Mouse (Mus musculus) T-helper 17 cell (primary cell): ENCODE measurements around the gene Cdk4.

ENCODE experiments used
- in situ Hi-C, 2 experiments: fragments of 300-600 bp; cut with MboI, MseI; formaldehyde crosslinking; loops; 1 replicate in 1 of 2; 2 replicates in 1 of 2; pipeline ENCODE4 v1.15.1; 2025; ENCODE audit warnings: high pct_unique_total_duplicates in 2 of 2

Gene Cdk4

DNA sequence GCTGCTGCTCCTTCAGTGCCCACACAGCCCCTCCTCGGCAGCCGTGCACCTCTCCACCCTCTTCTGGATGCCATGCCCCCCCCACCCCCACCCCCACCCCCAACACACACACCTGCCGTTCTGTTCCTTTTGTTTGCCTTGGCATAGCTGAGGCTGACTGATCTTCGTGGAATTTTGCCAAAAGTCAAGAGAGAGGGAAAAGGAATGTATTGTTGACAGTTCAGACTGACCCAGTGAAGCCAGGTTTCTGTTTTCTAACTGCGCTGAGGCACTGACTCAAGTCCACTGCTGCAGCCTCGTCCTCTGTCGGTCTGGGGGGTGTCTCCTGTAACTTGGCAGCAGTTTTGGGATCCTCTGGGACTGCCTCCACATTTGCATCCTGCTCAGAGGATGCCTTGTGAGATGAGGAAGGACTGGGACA, 31.1 kb downstream of the Cdk4 start:
- in situ Hi-C loops = no loop called here

DNA sequence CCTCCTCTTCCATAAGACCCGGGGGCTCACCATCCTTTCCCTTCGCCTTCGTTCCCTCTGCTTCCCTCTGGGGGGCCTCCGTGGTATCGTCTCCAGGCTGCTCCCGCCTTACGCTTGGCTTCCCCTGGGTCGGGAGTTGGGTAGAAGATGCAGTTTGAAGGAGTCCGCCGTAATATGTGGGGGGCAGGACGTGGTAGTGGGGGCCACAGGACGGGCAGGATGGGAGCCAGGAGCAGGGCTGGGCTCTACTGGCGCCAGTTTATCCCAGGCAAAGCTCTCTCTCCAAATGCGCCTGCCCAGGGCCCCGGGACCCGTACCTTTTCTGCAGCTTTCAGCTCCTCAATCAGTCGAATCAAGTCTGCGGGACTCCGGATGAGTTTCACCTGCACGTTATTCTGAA, 35.2 kb downstream of the Cdk4 start:
- in situ Hi-C loops = no loop called here

GRCm38 (mm10) chr10:127099191-127099590, 35.9 kb downstream of the Cdk4 start:
- in situ Hi-C loops = no loop called here

- in situ Hi-C loops = no loop called here
Observed at GRCm38 (mm10) chr10:127099868-127100267, 36.5 kb downstream of the Cdk4 start.

DNA sequence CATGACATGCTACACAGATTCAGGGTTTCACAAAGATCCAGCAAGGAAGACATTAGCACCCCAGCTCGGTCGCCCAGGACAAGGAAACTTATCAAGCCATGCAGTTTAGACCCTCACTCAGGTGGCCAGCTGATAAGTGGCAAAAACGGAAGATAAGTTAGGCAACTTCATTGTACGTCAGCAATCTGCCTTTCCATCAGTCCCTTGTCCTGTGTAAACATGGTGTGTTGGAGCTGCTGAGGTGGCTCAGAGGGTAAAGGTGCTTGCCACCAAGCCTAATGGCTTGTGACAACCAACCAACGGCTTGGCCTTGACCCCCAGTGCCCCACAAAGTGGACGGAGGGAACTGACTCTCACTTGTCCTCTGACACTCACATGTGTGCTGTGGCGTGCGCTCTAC, 37.1 kb downstream of the Cdk4 start:
- in situ Hi-C loops = no loop called here

GRCm38 (mm10) chr10:127101151-127101550, 37.8 kb downstream of the Cdk4 start:
- in situ Hi-C loops = no loop called here

- in situ Hi-C loops = no loop called here
Observed at GRCm38 (mm10) chr10:127103631-127104030, 40.3 kb downstream of the Cdk4 start.

GRCm38 (mm10) chr10:127107563-127108261, 44.4 kb downstream of the Cdk4 start:
- in situ Hi-C loops = no loop called here

DNA sequence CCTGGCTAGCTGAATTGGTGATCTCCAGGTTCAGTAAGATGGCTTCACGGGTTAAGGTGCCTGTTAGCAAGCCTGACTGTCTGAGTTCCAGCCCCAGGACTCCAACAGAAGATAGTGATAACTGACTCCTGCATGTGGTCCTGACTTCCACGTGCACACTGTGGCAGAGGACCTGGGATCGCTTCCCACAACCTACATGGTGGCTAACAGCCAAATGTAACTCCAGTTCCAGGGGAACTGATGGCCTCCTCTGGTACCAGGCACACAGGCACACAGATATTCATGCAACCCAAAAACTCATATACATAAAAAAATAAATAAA, 44.9 kb downstream of the Cdk4 start:
- in situ Hi-C loops = no loop called here

DNA sequence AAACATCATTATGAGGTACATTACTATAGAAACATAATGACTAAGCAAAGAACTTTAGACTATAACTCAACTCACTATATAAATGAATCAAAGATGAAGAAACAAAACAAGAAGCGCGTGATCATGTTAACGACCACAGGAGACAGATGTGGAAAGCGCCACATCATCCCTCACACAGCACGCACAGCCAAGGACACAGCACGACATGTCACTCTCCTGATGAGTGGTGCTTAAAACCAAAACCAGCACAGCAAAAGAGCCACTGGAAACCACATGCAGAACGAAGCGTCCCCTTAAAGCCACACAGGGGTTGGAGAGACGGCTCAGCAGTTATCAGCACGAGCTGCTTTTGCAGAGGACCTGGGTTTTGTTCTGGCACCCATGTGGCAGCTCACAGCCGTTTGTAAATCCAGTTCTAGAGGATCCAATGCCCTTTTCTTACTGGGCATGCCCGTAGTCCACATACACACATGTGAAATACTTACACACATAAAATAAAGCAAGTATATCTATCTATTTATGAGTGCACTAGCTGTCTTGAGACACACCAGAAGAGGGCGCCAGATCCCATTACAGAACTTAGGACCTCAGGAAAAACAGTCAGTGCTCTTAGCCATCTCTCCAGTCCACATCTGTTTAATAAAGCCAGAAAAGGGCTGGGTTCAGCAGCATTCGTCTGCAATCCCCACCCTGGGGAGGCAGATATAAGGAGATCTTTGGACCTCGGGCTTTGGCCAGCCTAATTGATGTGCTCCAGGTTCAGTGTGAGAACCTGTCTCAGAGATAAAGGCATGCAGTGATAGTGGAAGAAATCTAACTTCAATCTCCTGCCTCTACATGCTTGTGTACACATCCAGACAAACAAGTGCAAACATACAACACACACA, 47.9 kb downstream of the Cdk4 start:
- in situ Hi-C loops = loop anchor here in 1 of 2 experiments (5.0 kb wide), 1 partner anchor 56 kb away; the partner anchor contains the start of gene B4galnt1

- in situ Hi-C loops = loop anchor here in 1 of 2 experiments (5.0 kb wide), 1 partner anchor 53 kb away; the partner anchor contains the start of gene B4galnt1
Observed at GRCm38 (mm10) chr10:127114408-127114807, 51.1 kb downstream of the Cdk4 start.

- in situ Hi-C loops = no loop called here
Observed at GRCm38 (mm10) chr10:127115068-127115467, 51.7 kb downstream of the Cdk4 start.
